Mouse (Mus musculus) left cerebral cortex, adult 2 months (tissue): ENCODE results near the gene Zfp28. TPM values are rescaled to one million over a fixed set of nuclear protein-coding genes. Genes with fewer than 3 reads are reported as not detected.
A peak's percentile ranks its signal among the peaks of the same experiment; 100 is the strongest.

ENCODE experiments used
- DNase-seq, 2 experiments: peaks; one replicate each; pipeline ENCODE4 v3.0.0; 2021 to 2022; ENCODE audit warnings: low spot score in 2 of 2, mixed read lengths in 1 of 2; ENCODE audit errors: extremely low spot score in 1 of 2
- H3K27ac ChIP-seq: fragments of 200-600 bp; 2 replicates; pipeline ENCODE4 v1.8.1; 2022
- H3K4me3 ChIP-seq: fragments of 200-600 bp; 2 replicates; pipeline ENCODE4 v1.8.1; 2022
- CTCF ChIP-seq: fragments of 200-600 bp; IDR thresholded peaks from 2 replicates; pipeline ENCODE4 v1.8.1; 2022; ENCODE audit warnings: antibody characterized with exemption, mild to moderate bottlenecking, moderate library complexity
- intact Hi-C: fragments of 180-260 bp; cut with DNase I; formaldehyde crosslinking; loops from one replicate; pipeline ENCODE4 v1.15.1; 2025
- long read RNA-seq, 2 experiments: library from polyadenylated mRNA; stranded (forward); transcript quantifications; one replicate each; pipeline ENCODE4 v2.0.0; 2021; ENCODE audit warnings: borderline mapping rate in 2 of 2
- total RNA-seq, 2 experiments: library from RNA; stranded (reverse); gene quantifications; 2 replicates each; pipeline ENCODE4 v1.2.3; 2021

Zfp28 gene
- total RNA-seq, result 1 to 10 TPM; 5.2 to 7.4 TPM
- long read RNA-seq, experiment 1, full-length matches to known transcripts, result 7 of 19 reads
- long read RNA-seq, experiment 1, partial matches to known transcripts, result 2 of 19 reads
- long read RNA-seq, experiment 1, other reads (novel, unspliced or antisense), result 10 of 19 reads
- long read RNA-seq, experiment 2, full-length matches to known transcripts, result 1 of 3 reads
- long read RNA-seq, experiment 2, partial matches to known transcripts, result 1 of 3 reads
- long read RNA-seq, experiment 2, other reads (novel, unspliced or antisense), result 1 of 3 reads

DNA sequence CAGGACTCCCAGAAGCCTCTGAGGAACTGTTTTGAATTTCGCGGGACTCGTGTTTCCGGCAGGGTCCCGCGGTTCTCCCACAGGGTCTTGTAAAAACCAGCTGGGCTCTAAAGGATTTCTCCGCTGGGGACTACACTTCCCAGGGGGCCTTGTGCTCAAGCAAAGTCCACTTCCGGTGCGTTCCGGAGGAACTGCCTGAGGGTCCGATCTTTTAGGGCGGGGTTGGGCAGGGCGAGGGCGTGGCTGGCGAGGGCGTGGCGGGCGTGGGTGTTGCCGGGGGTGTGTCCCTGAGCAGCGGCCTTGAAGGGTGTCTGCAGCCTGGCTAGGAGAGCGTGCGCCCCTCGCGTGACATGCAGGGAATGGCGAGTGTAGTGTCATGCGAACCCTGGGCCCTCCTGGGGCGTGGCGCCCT lies at the start of gene Zfp28:
Gene Zfp28 (plus strand): TSS at position 252 of the 412 bp plus-strand sequence.
- intact Hi-C loops, result loop anchor here (1.0 to 2.0 kb wide), 2 partner anchors 15 to 20 kb away; partner anchors contain the start of genes Smim17 and Zfp78
- DNase-seq, result peak; percentile 87 to 89
- Histone ChIP-seq H3K4me3 (peak within 1 kb of the TSS; percentile 57), H3K27ac (0 out of 2 replicates have a peak within 1 kb of the TSS, but pooled peaks have one; percentile 58)
- TF ChIP-seq CTCF, result no peak; the same call in 1 of the 2 replicates

DNA sequence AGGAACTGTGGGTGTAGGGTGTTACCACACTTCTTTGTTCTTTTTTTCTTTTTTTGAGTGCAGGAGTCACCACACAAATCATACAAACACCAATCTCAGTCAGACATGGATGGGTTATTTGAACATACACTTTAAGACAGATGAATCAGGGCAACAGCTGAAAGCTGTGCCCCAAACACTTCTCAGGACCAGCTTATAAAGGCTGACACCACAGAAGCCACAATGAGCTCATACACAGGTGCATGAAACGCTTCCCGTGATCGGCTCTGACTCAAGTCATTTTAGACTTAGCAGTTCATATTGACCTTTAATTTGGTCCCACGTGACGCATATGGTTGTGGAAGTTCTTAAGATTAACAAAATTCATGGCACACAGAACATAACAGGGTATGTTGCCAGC lies 43.2 kb upstream of the Zfp28 start:
- no peak for TF ChIP-seq CTCF
- Histone ChIP-seq H3K27ac (no peak overlapping the region), H3K4me3 (no peak overlapping the region)
- DNase-seq, result no peak
- intact Hi-C loops, result no loop called here

DNA sequence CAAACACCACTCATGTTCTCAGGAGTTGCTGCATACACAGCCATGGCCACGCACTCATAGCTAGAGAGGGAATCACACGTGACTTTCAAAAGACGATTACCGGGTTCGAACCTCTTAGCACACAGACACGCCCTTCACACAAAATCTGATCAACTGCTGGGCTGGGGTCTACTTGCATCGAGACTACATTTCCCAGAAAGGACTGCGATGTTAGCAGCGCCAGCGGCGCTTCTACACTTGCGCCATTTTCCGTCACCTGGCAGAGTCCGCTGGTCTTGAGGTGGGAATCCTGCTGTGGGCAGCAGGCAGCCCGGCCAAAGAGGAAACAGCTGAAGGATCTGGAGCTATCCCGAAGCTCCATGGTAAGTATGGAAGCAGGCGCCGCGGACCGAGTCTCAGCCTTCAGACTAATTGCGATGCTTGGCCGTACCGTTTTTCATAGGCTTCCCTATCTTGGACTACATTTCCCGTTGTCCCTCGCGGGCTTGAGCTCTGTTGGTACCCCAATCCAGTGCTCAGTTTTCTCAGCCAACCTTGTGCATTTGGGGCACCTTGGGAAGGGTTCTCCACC lies 39.5 kb upstream of the Zfp28 start, which contains the start of gene Gm3854:
Gene Gm3854 (plus strand): TSS at position 259 of the 571 bp plus-strand sequence.
- TF ChIP-seq CTCF, result no peak; the same call in 1 of the 2 replicates
- intact Hi-C loops, result loop anchor here (1.0 kb wide), 1 partner anchor 12 kb away; the partner anchor contains the start of gene Zfp583
- DNase-seq, result peak; percentile 75 to 81
- Histone ChIP-seq H3K27ac (peak within 1 kb of the TSS; percentile 96), H3K4me3 (peak within 1 kb of the TSS; percentile 77)

DNA sequence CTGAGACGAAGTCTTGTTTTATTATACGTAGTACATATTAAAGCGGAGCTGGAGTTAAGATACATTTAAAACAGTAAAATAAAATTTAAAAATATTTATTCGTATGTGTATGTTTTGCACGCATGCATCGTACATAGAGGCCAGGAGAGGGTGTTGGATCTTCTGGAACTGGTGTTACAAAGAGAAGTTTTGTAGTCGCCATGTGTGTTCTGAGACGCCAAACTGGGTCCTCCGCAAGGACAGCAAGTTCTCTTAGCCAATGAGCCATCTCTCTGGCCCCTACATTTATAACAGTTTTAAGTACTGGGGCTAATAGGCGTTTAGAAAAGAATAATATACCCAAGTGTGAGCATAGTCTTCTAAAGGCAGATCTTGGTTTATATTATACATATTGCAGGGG lies 39.0 kb upstream of the Zfp28 start:
- peak overlapping the region; percentile 77 for H3K4me3 ChIP-seq
- TF ChIP-seq CTCF, result no peak; the same call in 1 of the 2 replicates
- no peak for DNase-seq
- intact Hi-C loops, result no loop called here
- peak overlapping the region; percentile 96 for H3K27ac ChIP-seq

DNA sequence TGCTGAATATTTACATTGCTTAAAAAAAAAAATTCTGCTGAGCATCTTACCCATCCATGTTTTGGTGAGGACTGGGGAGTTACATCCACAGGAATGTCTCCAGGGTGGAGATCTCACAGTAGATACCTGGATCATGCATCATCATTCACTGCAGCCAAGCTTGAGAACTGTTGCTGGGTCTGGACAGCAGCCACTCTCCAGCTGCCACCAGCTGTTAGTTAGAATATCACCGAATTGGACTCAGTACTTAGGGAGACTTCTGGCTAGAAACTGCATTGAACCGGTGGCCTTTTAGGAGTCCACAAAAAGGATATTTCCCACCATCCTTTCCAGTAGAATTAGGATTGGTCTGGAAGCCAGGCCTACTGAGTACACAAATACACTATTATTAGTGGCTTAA lies 25.0 kb upstream of the Zfp28 start:
- DNase-seq, result no peak
- TF ChIP-seq CTCF, result no peak
- Histone ChIP-seq H3K27ac (no peak overlapping the region), H3K4me3 (no peak overlapping the region)
- intact Hi-C loops, result loop anchor here (5.0 kb wide), 1 partner anchor 559 kb away; no protein-coding TSS in a partner anchor

DNA sequence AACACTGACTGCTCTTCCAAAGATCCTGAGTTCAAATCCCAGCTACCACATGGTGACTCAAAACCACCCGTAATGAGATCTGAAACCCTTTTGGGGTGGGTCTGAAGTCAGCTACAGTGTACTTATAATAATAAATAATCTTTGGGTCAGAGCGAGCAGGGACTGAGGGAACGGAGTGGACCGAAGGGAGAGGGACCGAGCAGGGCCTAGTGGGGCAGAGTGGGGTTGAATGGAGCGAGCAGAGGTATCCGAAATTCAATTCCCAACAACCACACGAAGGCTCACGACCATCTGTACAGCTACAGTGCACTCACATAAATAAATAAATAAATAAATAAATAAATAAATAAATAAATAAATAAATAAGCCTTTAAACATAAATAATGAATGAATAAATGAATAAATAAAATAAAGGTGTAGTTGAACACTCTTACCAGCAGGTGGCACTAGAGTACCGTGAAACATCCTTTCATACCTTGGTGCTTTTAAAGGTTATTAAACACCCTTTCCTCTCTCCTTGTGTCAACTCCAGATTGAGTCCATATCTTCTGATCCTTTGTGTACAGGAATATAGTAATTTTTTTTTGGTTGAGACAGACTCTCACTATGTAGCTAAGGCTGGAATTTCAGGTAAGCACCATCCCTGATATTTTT lies 24.0 kb upstream of the Zfp28 start:
- peak; percentile 68 for TF ChIP-seq CTCF
- intact Hi-C loops, result loop anchor here (1.0 to 5.0 kb wide), 2 partner anchors 75 to 558 kb away; no protein-coding TSS in a partner anchor
- DNase-seq, result no peak
- Histone ChIP-seq H3K4me3 (no peak overlapping the region), H3K27ac (no peak overlapping the region)

DNA sequence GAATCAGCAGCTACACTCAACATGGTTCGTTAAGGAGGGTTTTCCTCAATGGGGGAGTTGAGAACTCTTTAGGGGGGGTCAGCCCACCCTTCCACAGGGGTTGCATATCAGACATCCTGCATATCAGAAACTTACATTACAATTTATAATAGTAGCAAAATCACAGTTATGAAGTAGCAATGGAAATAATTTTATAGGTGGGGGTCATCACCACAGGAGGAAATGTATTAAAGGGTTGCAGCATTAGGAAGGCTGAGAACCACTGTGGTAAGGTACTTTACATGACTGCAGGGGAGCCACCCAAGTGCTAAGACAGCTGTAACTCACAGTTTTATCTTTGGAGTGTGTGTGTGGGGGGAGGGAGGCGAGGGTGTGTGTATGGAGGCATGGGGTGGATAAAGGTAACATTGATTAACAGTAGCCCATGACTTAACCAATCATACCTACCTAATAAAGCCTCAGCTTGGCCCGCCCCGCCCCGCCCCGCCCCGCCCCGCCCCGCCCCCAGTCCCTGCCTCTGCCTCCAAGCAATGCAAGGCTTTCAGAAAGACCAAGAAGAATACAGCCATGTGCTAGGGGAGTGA lies 22.5 kb upstream of the Zfp28 start:
- Histone ChIP-seq H3K27ac (no peak overlapping the region), H3K4me3 (no peak overlapping the region)
- intact Hi-C loops, result loop anchor here (2.0 to 10.0 kb wide), 6 partner anchors 188 to 937 kb away; partner anchors contain the start of genes Zfp444 and Zim1
- no peak for TF ChIP-seq CTCF
- no peak for DNase-seq

DNA sequence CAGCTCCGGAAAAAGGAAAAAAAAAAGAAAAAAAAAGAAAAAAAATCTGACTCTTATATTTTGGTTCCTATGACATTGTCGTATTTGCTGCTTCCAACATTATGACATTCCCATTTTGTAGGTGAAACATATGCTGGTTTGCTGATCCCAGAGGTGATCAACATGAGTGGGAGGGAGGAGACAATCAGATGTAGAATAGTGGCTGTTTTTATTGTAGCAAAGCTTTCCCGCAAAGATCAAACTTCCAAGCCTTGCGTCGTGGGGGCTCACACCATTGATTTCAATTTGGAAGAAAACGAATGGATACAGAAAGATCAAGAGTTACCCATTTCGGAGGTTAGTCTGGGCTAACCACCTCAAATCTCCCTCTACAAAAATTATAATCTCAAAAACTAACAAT lies 21.3 kb upstream of the Zfp28 start:
- Histone ChIP-seq H3K4me3 (peak overlapping the region; percentile 61), H3K27ac (peak overlapping the region; percentile 70)
- no peak for TF ChIP-seq CTCF
- no peak for DNase-seq
- intact Hi-C loops, result loop anchor here (2.0 to 10.0 kb wide), 7 partner anchors 21 to 936 kb away; partner anchors contain the start of genes Zfp28, Zfp444 and Zim1

DNA sequence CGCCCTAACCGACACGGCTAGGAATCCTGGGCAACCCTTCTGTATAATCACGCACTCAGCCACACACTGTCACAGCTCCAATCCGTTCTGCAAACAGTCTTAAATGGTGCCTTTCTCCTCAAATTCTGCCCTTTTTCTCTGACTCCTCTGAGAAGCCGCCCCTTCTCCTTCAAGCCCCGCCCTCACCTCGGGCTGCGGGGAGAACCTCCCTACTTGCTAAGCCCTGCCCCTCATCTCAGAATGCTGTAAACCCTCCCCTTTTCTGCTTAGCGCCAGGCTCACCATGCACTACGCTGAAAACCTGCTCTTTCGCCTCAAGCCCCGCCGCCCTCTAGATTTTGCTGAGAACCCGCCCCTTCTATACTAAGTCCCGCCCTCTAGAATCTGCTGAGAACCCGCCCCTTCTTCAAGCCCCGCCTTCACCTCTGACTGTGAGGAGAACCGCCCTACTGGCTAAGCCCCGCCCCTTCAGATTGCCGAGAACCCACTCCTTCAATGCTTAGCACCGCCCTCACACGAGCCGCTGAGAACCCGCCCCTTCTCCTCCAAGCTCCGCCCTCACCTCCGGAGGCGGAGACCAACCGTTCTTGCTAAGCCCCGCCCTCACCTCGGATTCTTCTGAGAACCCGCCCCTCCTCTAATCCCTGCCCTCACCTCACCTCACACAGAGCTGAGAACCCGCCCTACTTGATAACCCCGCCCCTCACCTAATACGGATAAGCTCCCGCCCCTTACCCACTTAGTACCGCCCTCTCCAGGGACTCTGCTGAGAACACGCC lies 20.6 kb upstream of the Zfp28 start:
- intact Hi-C loops, result loop anchor here (2.0 to 10.0 kb wide), 6 partner anchors 20 to 935 kb away; partner anchors contain the start of genes Zfp28 and Zfp444
- DNase-seq, result peak; percentile 96 to 98
- Histone ChIP-seq H3K27ac (peak overlapping the region; percentile 70), H3K4me3 (peak overlapping the region; percentile 61)
- TF ChIP-seq CTCF, result no peak

DNA sequence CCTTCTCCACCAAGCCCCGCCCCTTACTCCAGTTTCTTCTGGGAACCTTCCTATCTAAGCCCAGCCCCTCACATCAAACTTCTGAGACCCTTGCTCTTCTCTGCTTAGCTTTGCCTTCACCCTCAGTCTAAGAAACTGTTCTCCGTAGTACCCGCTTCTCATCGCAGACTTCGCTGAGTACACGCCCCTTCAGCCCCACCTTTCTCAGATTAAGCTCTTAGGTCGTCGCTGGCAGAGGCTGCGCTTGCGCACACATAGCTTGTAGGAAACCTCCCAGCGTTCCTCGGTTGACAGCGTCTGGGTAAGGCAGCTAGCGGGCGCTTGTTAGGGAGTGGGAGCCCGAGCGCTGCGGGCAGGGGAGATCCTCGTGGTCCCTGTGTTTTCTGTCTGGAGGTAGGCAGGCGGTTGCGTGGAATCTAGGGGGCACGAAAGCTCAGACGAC lies 20.0 kb upstream of the Zfp28 start, which contains the start of gene Zfp78:
Gene Zfp78 (plus strand): TSS at position 234 of the 442 bp plus-strand sequence.
- DNase-seq, result peak in 1 of 2 experiments; percentile 85

More for the DNA sequence above, 20.0 kb upstream of the Zfp28 start, which contains the start of gene Zfp78:
- peak within 1 kb of the TSS; percentile 70 for H3K27ac ChIP-seq
- no peak; the same call in none of the 2 replicates for TF ChIP-seq CTCF
- intact Hi-C loops, result loop anchor here (2.0 to 10.0 kb wide), 6 partner anchors 20 to 934 kb away; partner anchors contain the start of genes Zfp28 and Zfp444
- H3K4me3 ChIP-seq, result peak within 1 kb of the TSS; percentile 61
